Mouse (Mus musculus): ENCODE measurements at regions not wholly inside any gene's neighbourhood (a gene's known extent, or its start where the extent isn't known, plus 50 kb on each side); places are given as distances from the start of the nearest gene placed in this dataset.

GRCm38 (mm10) chr6:144897526-144897925 lies 115.7 kb upstream of the Sox5 start:
- no peak for ATAC-seq (replicated peaks in 1 of 2; ENCODE audit: insufficient read depth in 1 of 2, low FRiP score in 2 of 2, low TSS enrichment in 1 of 2, low read depth in 1 of 2, poor library complexity in 2 of 2, severe bottlenecking in 2 of 2)

- no peak for ATAC-seq (replicated peaks in 1 of 2; ENCODE audit: insufficient read depth in 1 of 2, low FRiP score in 2 of 2, low TSS enrichment in 1 of 2, low read depth in 1 of 2, poor library complexity in 2 of 2, severe bottlenecking in 2 of 2)
These were observed 109.1 kb upstream of the Sox5 start for GRCm38 (mm10) chr6:144890914-144891313.

GRCm38 (mm10) chr6:144890166-144890565 lies 108.4 kb upstream of the Sox5 start:
- ATAC-seq (replicated peaks in 1 of 2; ENCODE audit: insufficient read depth in 1 of 2, low FRiP score in 2 of 2, low TSS enrichment in 1 of 2, low read depth in 1 of 2, poor library complexity in 2 of 2, severe bottlenecking in 2 of 2), result no peak

- ATAC-seq (replicated peaks in 1 of 2; ENCODE audit: insufficient read depth in 1 of 2, low FRiP score in 2 of 2, low TSS enrichment in 1 of 2, low read depth in 1 of 2, poor library complexity in 2 of 2, severe bottlenecking in 2 of 2), result no peak
These were observed 101.3 kb upstream of the Sox5 start for GRCm38 (mm10) chr6:144883117-144883516.

- ATAC-seq (replicated peaks in 1 of 2; ENCODE audit: insufficient read depth in 1 of 2, low FRiP score in 2 of 2, low TSS enrichment in 1 of 2, low read depth in 1 of 2, poor library complexity in 2 of 2, severe bottlenecking in 2 of 2), result no peak
These were observed 98.3 kb upstream of the Sox5 start for GRCm38 (mm10) chr6:144880098-144880497.

GRCm38 (mm10) chr6:144876758-144877157 lies 95.0 kb upstream of the Sox5 start:
- ATAC-seq (replicated peaks in 1 of 2; ENCODE audit: insufficient read depth in 1 of 2, low FRiP score in 2 of 2, low TSS enrichment in 1 of 2, low read depth in 1 of 2, poor library complexity in 2 of 2, severe bottlenecking in 2 of 2), result no peak

GRCm38 (mm10) chr6:144875862-144876261 lies 94.1 kb upstream of the Sox5 start:
- ATAC-seq (replicated peaks in 1 of 2; ENCODE audit: insufficient read depth in 1 of 2, low FRiP score in 2 of 2, low TSS enrichment in 1 of 2, low read depth in 1 of 2, poor library complexity in 2 of 2, severe bottlenecking in 2 of 2), result no peak

- ATAC-seq (replicated peaks in 1 of 2; ENCODE audit: insufficient read depth in 1 of 2, low FRiP score in 2 of 2, low TSS enrichment in 1 of 2, low read depth in 1 of 2, poor library complexity in 2 of 2, severe bottlenecking in 2 of 2), result no peak
These were observed 92.5 kb upstream of the Sox5 start for GRCm38 (mm10) chr6:144874251-144874650.

GRCm38 (mm10) chr6:144870949-144871348 lies 89.2 kb upstream of the Sox5 start:
- ATAC-seq (replicated peaks in 1 of 2; ENCODE audit: insufficient read depth in 1 of 2, low FRiP score in 2 of 2, low TSS enrichment in 1 of 2, low read depth in 1 of 2, poor library complexity in 2 of 2, severe bottlenecking in 2 of 2), result no peak

- no peak for ATAC-seq (replicated peaks in 1 of 2; ENCODE audit: insufficient read depth in 1 of 2, low FRiP score in 2 of 2, low TSS enrichment in 1 of 2, low read depth in 1 of 2, poor library complexity in 2 of 2, severe bottlenecking in 2 of 2)
These were observed 85.6 kb upstream of the Sox5 start for GRCm38 (mm10) chr6:144867333-144867732.

- no peak for ATAC-seq (replicated peaks in 1 of 2; ENCODE audit: insufficient read depth in 1 of 2, low FRiP score in 2 of 2, low TSS enrichment in 1 of 2, low read depth in 1 of 2, poor library complexity in 2 of 2, severe bottlenecking in 2 of 2)
These were observed 82.2 kb upstream of the Sox5 start for GRCm38 (mm10) chr6:144864026-144864425.

- ATAC-seq (replicated peaks in 1 of 2; ENCODE audit: insufficient read depth in 1 of 2, low FRiP score in 2 of 2, low TSS enrichment in 1 of 2, low read depth in 1 of 2, poor library complexity in 2 of 2, severe bottlenecking in 2 of 2), result no peak
These were observed 81.7 kb upstream of the Sox5 start for GRCm38 (mm10) chr6:144863430-144863994.

GRCm38 (mm10) chr6:144841510-144841909 lies 59.7 kb upstream of the Sox5 start:
- ATAC-seq (replicated peaks in 1 of 2; ENCODE audit: insufficient read depth in 1 of 2, low FRiP score in 2 of 2, low TSS enrichment in 1 of 2, low read depth in 1 of 2, poor library complexity in 2 of 2, severe bottlenecking in 2 of 2), result no peak

- ATAC-seq (replicated peaks in 1 of 2; ENCODE audit: insufficient read depth in 1 of 2, low FRiP score in 2 of 2, low TSS enrichment in 1 of 2, low read depth in 1 of 2, poor library complexity in 2 of 2, severe bottlenecking in 2 of 2), result no peak
These were observed 57.6 kb upstream of the Sox5 start for GRCm38 (mm10) chr6:144839383-144839782.

GRCm38 (mm10) chr6:144834323-144835183 lies 52.8 kb upstream of the Sox5 start:
- no peak for ATAC-seq (replicated peaks in 1 of 2; ENCODE audit: insufficient read depth in 1 of 2, low FRiP score in 2 of 2, low TSS enrichment in 1 of 2, low read depth in 1 of 2, poor library complexity in 2 of 2, severe bottlenecking in 2 of 2)

Data from hematopoietic stem cell, adult 5-6 weeks (primary cell).